In the genomic region with DNA sequence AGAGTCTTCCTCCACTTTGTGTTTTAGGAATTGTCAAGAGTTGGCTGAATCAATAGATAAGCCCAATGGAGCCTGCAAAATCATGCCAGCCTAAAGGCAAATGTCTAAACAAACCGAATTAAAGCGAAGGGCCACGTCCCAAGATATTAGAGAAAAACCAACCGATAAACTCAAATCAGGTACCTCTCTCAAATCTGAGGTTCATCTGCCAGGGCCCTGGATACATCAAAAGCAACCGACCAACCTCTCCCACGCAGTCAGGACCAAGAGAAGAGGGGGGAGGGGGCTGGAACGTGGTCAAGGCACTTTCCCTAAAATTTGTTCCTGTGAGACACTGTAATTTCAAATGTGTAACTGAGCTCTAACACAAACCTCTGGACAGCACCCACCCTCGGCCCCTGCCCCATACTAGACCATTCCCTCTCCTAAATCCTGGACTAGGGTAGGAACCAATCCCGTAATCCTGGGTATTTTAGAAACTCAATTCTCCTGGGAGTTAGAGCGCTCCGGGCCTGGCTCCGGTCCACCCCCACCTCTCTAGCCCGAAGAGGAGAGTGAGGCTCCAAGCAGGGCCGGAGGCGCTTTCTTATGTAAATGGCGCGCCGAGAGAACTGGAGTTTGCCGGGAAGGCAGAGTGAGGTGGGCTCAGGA, we compare ENCODE assay signal across 8 mouse cellular contexts. TPM values are rescaled to one million over a fixed set of nuclear protein-coding genes. Genes with fewer than 3 reads are reported as not detected.
DNase-seq lines count a peak whose midpoint lies in the region; ATAC-seq lines count a peak whose summit lies in the region.

No protein-coding gene starts in this region.

- WGBS in heart, embryonic 10.5 days, result 0% methylated on average over 19 of the region's 19 CpGs
- under 1% methylated on average over 19 of the region's 19 CpGs for WGBS in embryonic facial prominence, embryonic 14.5 days
- WGBS in intestine, embryonic 14.5 days, result under 1% methylated on average over 19 of the region's 19 CpGs
- WGBS in midbrain, embryonic 12.5 days, result under 1% methylated on average over 19 of the region's 19 CpGs

- DNase-seq in heart, embryonic 10.5 days (ENCODE audit: low spot score), result no peak
- DNase-seq in heart, postnatal 25 days (ENCODE audit: low spot score), result no peak
- peak; percentile 96 for DNase-seq in ES-CJ7 (ENCODE audit: low read depth, low spot score)
- peak; percentile 60 for DNase-seq in embryonic facial prominence, embryonic 14.5 days (ENCODE audit: low spot score)
- peak; percentile 75 for DNase-seq in intestine, embryonic 14.5 days (ENCODE audit: low spot score)
- no peak for DNase-seq in layer of hippocampus, adult 9-11 months

- H3K9me3 ChIP-seq in heart, embryonic 10.5 days, result no peaks in the 10 kb centered on the region
- no peaks in the 10 kb centered on the region for H3K9me3 ChIP-seq in embryonic facial prominence, embryonic 14.5 days (ENCODE audit: control insufficient read depth, low read length)
- no peaks in the 10 kb centered on the region for H3K9me3 ChIP-seq in intestine, embryonic 14.5 days (ENCODE audit: control insufficient read depth, low read length)
- no peaks in the 10 kb centered on the region for H3K9me3 ChIP-seq in midbrain, embryonic 12.5 days

- peak overlapping the region; percentile 93 for H3K27ac ChIP-seq in heart, embryonic 10.5 days
- H3K27ac ChIP-seq in embryonic facial prominence, embryonic 14.5 days (replicated peaks; ENCODE audit: low read depth, low read length), result peak overlapping the region; percentile 69
- H3K27ac ChIP-seq in intestine, embryonic 14.5 days (ENCODE audit: low read depth), result peak overlapping the region; percentile 89
- peak overlapping the region; percentile 46 for H3K27ac ChIP-seq in midbrain, embryonic 12.5 days (replicated peaks)

- H3K4me1 ChIP-seq in heart, embryonic 10.5 days, result peaks cover 55% of the 10 kb centered on the region
- H3K4me1 ChIP-seq in embryonic facial prominence, embryonic 14.5 days (ENCODE audit: control insufficient read depth, insufficient read depth, low read length), result 0 out of 2 replicates have a peak, but pooled peaks cover 7% of the 10 kb centered on the region
- H3K4me1 ChIP-seq in intestine, embryonic 14.5 days (replicated peaks; ENCODE audit: control insufficient read depth, insufficient read depth, low read length), result peaks cover 25% of the 10 kb centered on the region; the same call in 1 of the 2 replicates
- H3K4me1 ChIP-seq in midbrain, embryonic 12.5 days, result peaks cover 29% of the 10 kb centered on the region

- peak overlapping the region; percentile 71 for H3K4me2 ChIP-seq in embryonic facial prominence, embryonic 14.5 days (ENCODE audit: low read depth, low read length)
- peak overlapping the region; percentile 91 for H3K4me2 ChIP-seq in intestine, embryonic 14.5 days (ENCODE audit: low read length)
- peak overlapping the region; percentile 92 for H3K4me2 ChIP-seq in midbrain, embryonic 12.5 days (replicated peaks)

- H3K4me3 ChIP-seq in heart, embryonic 10.5 days, result peak overlapping the region; percentile 80
- H3K4me3 ChIP-seq in embryonic facial prominence, embryonic 14.5 days (ENCODE audit: low read depth, low read length), result peak overlapping the region; percentile 58
- peak overlapping the region; percentile 75 for H3K4me3 ChIP-seq in intestine, embryonic 14.5 days (ENCODE audit: low read depth, low read length)
- peak overlapping the region; percentile 57 for H3K4me3 ChIP-seq in midbrain, embryonic 12.5 days

- no peak for ATAC-seq in embryonic facial prominence, embryonic 14.5 days (ENCODE audit: low read depth)
- no peak for ATAC-seq in intestine, embryonic 14.5 days (replicated peaks; ENCODE audit: low FRiP score, low TSS enrichment, low read depth)
- peak; percentile 21 for ATAC-seq in midbrain, embryonic 12.5 days (ENCODE audit: low FRiP score, low read depth)
- no peak for ATAC-seq in megakaryocyte progenitor cell, adult 5-6 weeks (replicated peaks; ENCODE audit: poor library complexity)

- peak overlapping the region; percentile 75 for H3K9ac ChIP-seq in embryonic facial prominence, embryonic 14.5 days (ENCODE audit: low read depth, low read length)
- peak overlapping the region; percentile 77 for H3K9ac ChIP-seq in intestine, embryonic 14.5 days (ENCODE audit: low read length)
- peak overlapping the region; percentile 57 for H3K9ac ChIP-seq in midbrain, embryonic 12.5 days (replicated peaks)

- H3K36me3 ChIP-seq in heart, embryonic 10.5 days, result no peaks in the 10 kb centered on the region
- H3K36me3 ChIP-seq in embryonic facial prominence, embryonic 14.5 days (ENCODE audit: control insufficient read depth, insufficient read depth, low read length), result no peaks in the 10 kb centered on the region
- H3K36me3 ChIP-seq in intestine, embryonic 14.5 days (ENCODE audit: control insufficient read depth, insufficient read depth, low read length), result no peaks in the 10 kb centered on the region
- H3K36me3 ChIP-seq in midbrain, embryonic 12.5 days, result no peaks in the 10 kb centered on the region

- intact Hi-C loops in heart, postnatal 25 days (cut with DNase I), result loop anchor here (1.0 kb wide), 1 partner anchor 32 kb away; no protein-coding TSS in a partner anchor

- no peaks in the 10 kb centered on the region for H3K27me3 ChIP-seq in heart, embryonic 10.5 days (ENCODE audit: insufficient read depth, poor library complexity, severe bottlenecking)
- no peaks in the 10 kb centered on the region for H3K27me3 ChIP-seq in embryonic facial prominence, embryonic 14.5 days (replicated peaks; ENCODE audit: control insufficient read depth, insufficient read depth, low read length)
- no peaks in the 10 kb centered on the region for H3K27me3 ChIP-seq in intestine, embryonic 14.5 days (replicated peaks; ENCODE audit: control insufficient read depth, insufficient read depth, low read length)
- peaks cover 11% of the 10 kb centered on the region for H3K27me3 ChIP-seq in midbrain, embryonic 12.5 days

RNA-seq across cellular contexts. Expression of a gene that starts 1.7 kb away (rescaled TPM):
- polyA plus RNA-seq in heart, embryonic 10.5 days (2016; fragmentation: Nextera tagmentation; extraction: Ambion mirVana), result 42.2 and 44.8 TPM in 2 replicates
- 100 to 1,000 TPM; 268 to 296 TPM for total RNA-seq in heart, postnatal 25 days (2021)
- 16.7 and 17.7 TPM in 2 replicates for polyA plus RNA-seq in embryonic facial prominence, embryonic 14.5 days (2014; fragmentation: Nextera tagmentation; extraction: Ambion mirVana)
- polyA plus RNA-seq in intestine, embryonic 14.5 days (2014; fragmentation: Nextera tagmentation; extraction: Ambion mirVana), result 31.9 and 32.3 TPM in 2 replicates
- 10.1 and 11.2 TPM in 2 replicates for polyA plus RNA-seq in midbrain, embryonic 12.5 days (2016; fragmentation: Nextera tagmentation; extraction: Ambion mirVana)
- 40.9 and 44.3 TPM in 2 replicates for total RNA-seq in megakaryocyte progenitor cell, adult 5-6 weeks (2015)
- 39.7 and 54.4 TPM in 2 replicates for total RNA-seq in megakaryocyte progenitor cell, adult 5-6 weeks (2017)

Comparison
In these comparisons a context has a peak if more than half of its experiments do, and no peak if none do; other contexts are left out.
1. DNase-seq: peak in ES-CJ7 (single experiment), embryonic facial prominence, embryonic 14.5 days (single experiment) and intestine, embryonic 14.5 days (single experiment); none in heart, embryonic 10.5 days (single experiment), heart, postnatal 25 days (single experiment) and layer of hippocampus, adult 9-11 months (single experiment).
2. Peak in every context shown above with its lines, with median percentiles within 50 percentile points of each other: H3K27ac ChIP-seq, H3K4me3 ChIP-seq, H3K4me2 ChIP-seq and H3K9ac ChIP-seq.